In genomic region chr7:126929046-126929445, GRCm38 (mm10) we compare ENCODE assay signal across 8 mouse cellular contexts. TPM values are rescaled to one million over a fixed set of nuclear protein-coding genes. Genes with fewer than 3 reads are reported as not detected.
DNase-seq lines count a peak whose midpoint lies in the region; ATAC-seq lines count a peak whose summit lies in the region.

No protein-coding gene starts in this region.

- peak; percentile 58; the same call in 1 of the 2 replicates for ATAC-seq in frontal cortex, adult (ENCODE audit: low TSS enrichment)
- peak; percentile 35 for ATAC-seq in CD4-positive, CD25-positive, alpha-beta regulatory T cell, adult 4 months
- ATAC-seq in embryonic facial prominence, embryonic 15.5 days (ENCODE audit: insufficient number of reproducible peaks, low FRiP score, low TSS enrichment, low read depth), result peak; percentile 66; the same call in 1 of the 2 replicates
- peak; percentile 84 for ATAC-seq in limb, embryonic 11.5 days (ENCODE audit: insufficient number of reproducible peaks, low FRiP score, low TSS enrichment, low read depth)
- ATAC-seq in monocyte, adult 5-6 weeks (replicated peaks; ENCODE audit: insufficient number of reproducible peaks, low FRiP score, low TSS enrichment, poor library complexity, severe bottlenecking), result peak; percentile 59

- H3K36me3 ChIP-seq in embryonic facial prominence, embryonic 15.5 days, result peaks cover 14% of the 10 kb centered on the region; the same call in 1 of the 2 replicates
- no peaks in the 10 kb centered on the region for H3K36me3 ChIP-seq in limb, embryonic 11.5 days (ENCODE audit: control insufficient read depth, insufficient read depth, low read length)

- peaks cover 12% of the 10 kb centered on the region for H3K4me1 ChIP-seq in embryonic facial prominence, embryonic 15.5 days
- H3K4me1 ChIP-seq in limb, embryonic 11.5 days (ENCODE audit: control insufficient read depth, insufficient read depth, low read length), result peaks cover 7% of the 10 kb centered on the region

- peak overlapping the region; percentile 89 for H3K4me2 ChIP-seq in embryonic facial prominence, embryonic 15.5 days (replicated peaks)
- H3K4me2 ChIP-seq in limb, embryonic 11.5 days (ENCODE audit: low read depth, severe bottlenecking), result peak overlapping the region; percentile 93

- peak overlapping the region; percentile 68 for H3K4me3 ChIP-seq in embryonic facial prominence, embryonic 15.5 days (replicated peaks)
- H3K4me3 ChIP-seq in limb, embryonic 11.5 days (ENCODE audit: low read depth, low read length), result peak overlapping the region; percentile 82

- H3K9ac ChIP-seq in embryonic facial prominence, embryonic 15.5 days, result peak overlapping the region; percentile 64
- peak overlapping the region; percentile 84 for H3K9ac ChIP-seq in limb, embryonic 11.5 days (ENCODE audit: low read length)

- H3K27me3 ChIP-seq in embryonic facial prominence, embryonic 15.5 days, result no peaks in the 10 kb centered on the region
- H3K27me3 ChIP-seq in limb, embryonic 11.5 days (ENCODE audit: control insufficient read depth, insufficient read depth, low read length), result no peaks in the 10 kb centered on the region

- WGBS in embryonic facial prominence, embryonic 15.5 days, result under 1% methylated on average over 27 of the region's 27 CpGs
- WGBS in limb, embryonic 11.5 days, result 0% methylated on average over 27 of the region's 27 CpGs

- peak overlapping the region; percentile 75 for H3K27ac ChIP-seq in embryonic facial prominence, embryonic 15.5 days (replicated peaks)
- H3K27ac ChIP-seq in limb, embryonic 11.5 days (replicated peaks; ENCODE audit: low read depth, low read length), result peak overlapping the region; percentile 21; the same call in 1 of the 2 replicates

- H3K9me3 ChIP-seq in embryonic facial prominence, embryonic 15.5 days (replicated peaks), result no peaks in the 10 kb centered on the region
- no peaks in the 10 kb centered on the region for H3K9me3 ChIP-seq in limb, embryonic 11.5 days (ENCODE audit: control insufficient read depth, low read length)

- no peak for DNase-seq in frontal cortex, adult 2 months (ENCODE audit: extremely low spot score in 1 of 2, low spot score in 1 of 2)
- no peak for DNase-seq in limb, embryonic 11.5 days (ENCODE audit: low spot score)
- no peak for DNase-seq in urinary bladder, adult 2 months (ENCODE audit: low spot score)
- DNase-seq in layer of hippocampus, adult 18-20 months (ENCODE audit: low spot score in 2 of 2), result no peak

RNA-seq across cellular contexts. Expression of gene Kctd13, which starts 0.4 kb away (rescaled TPM):
- polyA plus RNA-seq in frontal cortex, adult 2 months (2012; rRNA removed), result 163 and 171 TPM in 2 replicates
- 1 to 10 TPM; 5.5 to 8.9 TPM for polyA plus RNA-seq in CD4-positive, CD25-positive, alpha-beta regulatory T cell, adult 4 months (2017; shearing (Covaris generic))
- 19.1 and 20.2 TPM in 2 replicates for polyA plus RNA-seq in embryonic facial prominence, embryonic 15.5 days (2015; fragmentation: Nextera tagmentation; extraction: Ambion mirVana)
- polyA plus RNA-seq in limb, embryonic 11.5 days (2014; fragmentation: Nextera tagmentation; extraction: Ambion mirVana), result 16.7 and 17.5 TPM in 2 replicates
- total RNA-seq in monocyte, adult 5-6 weeks (2017), result 7.9 to 31.1 TPM (median 16.9 TPM) in 3 replicates
- polyA plus RNA-seq in urinary bladder, adult 2 months (2012; rRNA removed), result 16.3 and 16.4 TPM in 2 replicates
- 100 to 1,000 TPM; 192 to 198 TPM for total RNA-seq in layer of hippocampus, adult 18-20 months (2021)

RNA-seq across cellular contexts. Expression of gene Tmem219, which starts 6.3 kb away (rescaled TPM):
- 27.7 and 30.9 TPM in 2 replicates for polyA plus RNA-seq in frontal cortex, adult 2 months (2012; rRNA removed)
- polyA plus RNA-seq in CD4-positive, CD25-positive, alpha-beta regulatory T cell, adult 4 months (2017; shearing (Covaris generic)), result 10 to 100 TPM; 40.2 to 53.2 TPM
- 34.7 and 37.0 TPM in 2 replicates for polyA plus RNA-seq in embryonic facial prominence, embryonic 15.5 days (2015; fragmentation: Nextera tagmentation; extraction: Ambion mirVana)
- polyA plus RNA-seq in limb, embryonic 11.5 days (2014; fragmentation: Nextera tagmentation; extraction: Ambion mirVana), result 14.1 and 16.5 TPM in 2 replicates
- total RNA-seq in monocyte, adult 5-6 weeks (2017), result 37.3 to 57.4 TPM (median 43.2 TPM) in 3 replicates
- 41.3 and 46.0 TPM in 2 replicates for polyA plus RNA-seq in urinary bladder, adult 2 months (2012; rRNA removed)
- 10 to 100 TPM; 18.4 to 23.1 TPM for total RNA-seq in layer of hippocampus, adult 18-20 months (2021)

RNA-seq across cellular contexts. Expression of gene Asphd1, which starts 20.3 kb away (rescaled TPM):
- polyA plus RNA-seq in frontal cortex, adult 2 months (2012; rRNA removed), result 46.4 and 54.9 TPM in 2 replicates
- under 1 TPM; 0.48 to 0.51 TPM for polyA plus RNA-seq in CD4-positive, CD25-positive, alpha-beta regulatory T cell, adult 4 months (2017; shearing (Covaris generic))
- 0.15 and 0.37 TPM in 2 replicates for polyA plus RNA-seq in embryonic facial prominence, embryonic 15.5 days (2015; fragmentation: Nextera tagmentation; extraction: Ambion mirVana)
- polyA plus RNA-seq in limb, embryonic 11.5 days (2014; fragmentation: Nextera tagmentation; extraction: Ambion mirVana), result 0.32 TPM in 1 of 2 replicates, not detected in the other
- total RNA-seq in monocyte, adult 5-6 weeks (2017), result not detected in 3 replicates
- polyA plus RNA-seq in urinary bladder, adult 2 months (2012; rRNA removed), result not detected in 2 replicates
- 10 to 100 TPM; 33.3 to 33.7 TPM for total RNA-seq in layer of hippocampus, adult 18-20 months (2021)

RNA-seq across cellular contexts. Expression of gene Sez6l2, which starts 21.3 kb away (rescaled TPM):
- 175 and 194 TPM in 2 replicates for polyA plus RNA-seq in frontal cortex, adult 2 months (2012; rRNA removed)
- 1 to 10 TPM; 1.5 to 1.8 TPM for polyA plus RNA-seq in CD4-positive, CD25-positive, alpha-beta regulatory T cell, adult 4 months (2017; shearing (Covaris generic))
- 0.63 and 0.88 TPM in 2 replicates for polyA plus RNA-seq in embryonic facial prominence, embryonic 15.5 days (2015; fragmentation: Nextera tagmentation; extraction: Ambion mirVana)
- polyA plus RNA-seq in limb, embryonic 11.5 days (2014; fragmentation: Nextera tagmentation; extraction: Ambion mirVana), result 0.16 and 0.26 TPM in 2 replicates
- total RNA-seq in monocyte, adult 5-6 weeks (2017), result 0.64 to 3.6 TPM (median 1.3 TPM) in 3 replicates
- 0.65 and 0.72 TPM in 2 replicates for polyA plus RNA-seq in urinary bladder, adult 2 months (2012; rRNA removed)
- total RNA-seq in layer of hippocampus, adult 18-20 months (2021), result 100 to 1,000 TPM; 475 to 503 TPM

RNA-seq across cellular contexts. Expression of gene Taok2, which starts 44.5 kb away (rescaled TPM):
- 105 and 110 TPM in 2 replicates for polyA plus RNA-seq in frontal cortex, adult 2 months (2012; rRNA removed)
- polyA plus RNA-seq in CD4-positive, CD25-positive, alpha-beta regulatory T cell, adult 4 months (2017; shearing (Covaris generic)), result 10 to 100 TPM; 15.3 to 15.6 TPM
- polyA plus RNA-seq in embryonic facial prominence, embryonic 15.5 days (2015; fragmentation: Nextera tagmentation; extraction: Ambion mirVana), result 50.4 and 50.6 TPM in 2 replicates
- polyA plus RNA-seq in limb, embryonic 11.5 days (2014; fragmentation: Nextera tagmentation; extraction: Ambion mirVana), result 30.4 and 31.6 TPM in 2 replicates
- total RNA-seq in monocyte, adult 5-6 weeks (2017), result 37.9 to 49.8 TPM (median 38.3 TPM) in 3 replicates
- 55.8 and 65.4 TPM in 2 replicates for polyA plus RNA-seq in urinary bladder, adult 2 months (2012; rRNA removed)
- 100 to 1,000 TPM; 156 to 160 TPM for total RNA-seq in layer of hippocampus, adult 18-20 months (2021)

Comparison
In these comparisons a context has a peak if more than half of its experiments do, and no peak if none do; other contexts are left out.
1. RNA of gene Asphd1, which starts 20.3 kb away (polyA plus RNA-seq): 46.4 to 54.9 TPM in frontal cortex, adult 2 months; 0.48 to 0.51 TPM in CD4-positive, CD25-positive, alpha-beta regulatory T cell, adult 4 months, 0.32 TPM in limb, embryonic 11.5 days, 0.15 to 0.37 TPM in embryonic facial prominence, embryonic 15.5 days and not detected in urinary bladder, adult 2 months; every median in the first group is over 10 times any median in the second.
2. Peak in every context shown above with its lines, with median percentiles within 50 percentile points of each other: ATAC-seq.